Mouse (Mus musculus) lung, adult 2 months (tissue): ENCODE data around the gene Ifrd2.

Experiments
- CTCF ChIP-seq: fragments of 200-500 bp; IDR thresholded peaks from 2 replicates; pipeline ENCODE4 v1.5.1; 2011; ENCODE audit warnings: mild to moderate bottlenecking, low read length, control low read depth; ENCODE audit not compliant: insufficient read depth
- POLR2A ChIP-seq: fragments of 200-500 bp; IDR thresholded peaks from 2 replicates; pipeline ENCODE4 v1.6.1; 2011; ENCODE audit warnings: low read depth, mild to moderate bottlenecking, control low read depth, low read length, borderline replicate concordance; ENCODE audit errors: extremely low read depth

DNA sequence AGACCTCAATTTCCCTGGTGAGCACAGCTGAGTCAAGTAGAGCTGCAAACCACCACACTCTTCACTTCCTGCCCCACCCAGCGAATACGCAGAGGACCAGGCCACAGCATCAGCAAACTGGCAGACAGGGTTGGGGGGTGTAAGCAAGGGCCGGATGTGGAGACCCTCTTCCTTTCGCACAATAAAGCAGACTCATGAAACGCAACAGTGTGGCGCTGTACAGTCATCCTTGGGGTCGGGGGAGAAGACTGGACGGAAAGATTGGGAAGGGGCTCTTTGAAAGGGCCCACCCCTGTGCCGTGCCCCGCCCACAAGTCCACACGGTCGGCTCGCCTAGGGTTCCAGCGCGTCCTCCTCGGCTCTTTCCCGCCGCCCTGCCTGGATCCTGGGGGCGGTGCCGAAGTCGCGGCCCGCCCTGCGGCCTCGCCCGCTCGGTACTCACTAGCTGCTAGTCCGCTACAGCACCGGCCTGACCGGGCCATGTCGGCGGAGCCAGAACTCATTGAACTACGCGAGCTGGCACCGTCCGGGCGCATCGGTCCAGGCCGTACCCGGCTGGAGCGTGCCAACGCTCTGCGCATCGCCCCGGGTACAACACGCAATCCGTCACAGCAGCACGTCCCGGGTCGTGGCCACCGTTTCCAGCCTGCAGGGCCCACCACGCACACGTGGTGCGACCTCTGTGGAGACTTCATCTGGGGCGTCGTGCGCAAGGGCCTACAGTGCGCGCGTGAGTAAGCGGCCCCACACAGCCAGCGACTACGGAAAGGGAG lies 36.1 kb upstream of the Ifrd2 start, which contains the start of gene Rassf1:
- TF ChIP-seq POLR2A (peak; percentile 42; the same call in 1 of the 2 replicates), CTCF (no peak)
